Mouse (Mus musculus): ENCODE measurements at regions not wholly inside any gene's neighbourhood (a gene's known extent, or its start where the extent isn't known, plus 50 kb on each side); places are given as distances from the start of the nearest gene placed in this dataset.

DNA sequence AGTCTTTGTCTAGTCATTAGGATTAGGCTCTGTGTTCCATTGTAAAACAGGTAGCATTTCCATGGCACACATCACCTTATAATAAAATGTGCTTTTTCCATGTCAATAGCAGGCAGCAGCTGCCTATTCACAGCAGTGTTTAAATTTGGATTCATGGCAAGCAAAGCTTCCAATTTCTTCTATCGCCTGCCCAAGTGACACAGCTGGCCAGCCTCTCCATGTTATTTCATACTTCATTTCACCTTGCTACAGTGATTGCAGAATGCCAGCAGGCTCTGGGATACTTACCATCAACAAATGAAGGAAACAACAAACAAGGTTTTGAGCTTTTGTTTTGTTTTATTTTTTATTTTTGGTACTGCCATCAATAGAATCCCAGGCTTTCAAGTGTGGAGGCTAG, 160.7 kb upstream of the Sphkap start:
- 84% methylated on average over 1 of the region's 1 CpGs for WGBS (ENCODE audit: insufficient replicate concordance)
- H3K4me2 ChIP-seq (ENCODE audit: low read depth, low read length): no peak overlapping the region
- no peaks in the 10 kb centered on the region for H3K9me3 ChIP-seq (ENCODE audit: low read length)
- DNase-seq (no peak), ATAC-seq (no peak)
- H3K27ac ChIP-seq (ENCODE audit: low read depth): no peak overlapping the region
- no peak overlapping the region for H3K4me3 ChIP-seq (ENCODE audit: low read depth, low read length)
- no peaks in the 10 kb centered on the region for H3K4me1 ChIP-seq (ENCODE audit: insufficient read depth)
- no peaks in the 10 kb centered on the region for H3K36me3 ChIP-seq (replicated peaks; ENCODE audit: insufficient read depth, low read length)
- no peak overlapping the region for H3K9ac ChIP-seq (replicated peaks)
- no peaks in the 10 kb centered on the region for H3K27me3 ChIP-seq (ENCODE audit: insufficient read depth, low read length)
- no peak for TF ChIP-seq EP300 (IDR thresholded peaks at IDR 0.05; ENCODE audit: low read depth)
- no peak for TF ChIP-seq CTCF (IDR thresholded peaks at IDR 0.05; ENCODE audit: low read depth)

DNA sequence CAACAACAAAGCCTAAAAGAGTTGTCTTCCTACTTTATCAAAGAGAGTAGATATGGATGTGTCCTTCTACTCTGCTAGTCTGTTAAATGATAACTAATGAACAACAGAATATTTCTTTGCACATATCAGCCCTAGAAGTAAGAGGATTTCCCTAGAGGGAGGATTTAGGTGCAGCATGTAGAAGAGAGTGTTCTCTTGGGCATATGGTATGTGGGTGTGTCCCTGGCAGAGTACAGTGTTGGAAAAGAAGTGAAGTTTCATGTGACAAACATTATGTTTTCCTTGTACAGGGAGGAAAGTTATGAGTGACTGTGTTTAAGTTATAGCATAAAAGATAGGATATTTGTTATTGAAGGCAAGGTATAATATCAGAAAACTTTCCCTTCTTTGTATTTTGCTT, 143.6 kb upstream of the Sphkap start:
- no peaks in the 10 kb centered on the region for H3K4me1 ChIP-seq (ENCODE audit: insufficient read depth)
- H3K4me3 ChIP-seq (ENCODE audit: low read depth, low read length): no peak overlapping the region
- no peak overlapping the region for H3K9ac ChIP-seq (replicated peaks)
- DNase-seq: no peak
- ATAC-seq: no peak
- H3K9me3 ChIP-seq (ENCODE audit: low read length): no peaks in the 10 kb centered on the region
- H3K36me3 ChIP-seq (replicated peaks; ENCODE audit: insufficient read depth, low read length): no peaks in the 10 kb centered on the region
- TF ChIP-seq CTCF (IDR thresholded peaks at IDR 0.05; ENCODE audit: low read depth): no peak
- TF ChIP-seq EP300 (IDR thresholded peaks at IDR 0.05; ENCODE audit: low read depth): no peak
- H3K27me3 ChIP-seq (ENCODE audit: insufficient read depth, low read length): no peaks in the 10 kb centered on the region
- no peak overlapping the region for H3K27ac ChIP-seq (ENCODE audit: low read depth)
- no peak overlapping the region for H3K4me2 ChIP-seq (ENCODE audit: low read depth, low read length)

GRCm38 (mm10) chr1:83535461-83535860, 127.5 kb upstream of the Sphkap start:
- Histone ChIP-seq H3K36me3 (replicated peaks; ENCODE audit: insufficient read depth, low read length) (no peaks in the 10 kb centered on the region), H3K4me2 (ENCODE audit: low read depth, low read length) (no peak overlapping the region), H3K27ac (ENCODE audit: low read depth) (no peak overlapping the region), H3K9me3 (ENCODE audit: low read length) (no peaks in the 10 kb centered on the region), H3K9ac (replicated peaks) (no peak overlapping the region), H3K4me1 (ENCODE audit: insufficient read depth) (no peaks in the 10 kb centered on the region), H3K4me3 (ENCODE audit: low read depth, low read length) (no peak overlapping the region), H3K27me3 (ENCODE audit: insufficient read depth, low read length) (no peaks in the 10 kb centered on the region)
- ATAC-seq (no peak), DNase-seq (no peak)
- TF ChIP-seq EP300 (IDR thresholded peaks at IDR 0.05; ENCODE audit: low read depth) (no peak), CTCF (IDR thresholded peaks at IDR 0.05; ENCODE audit: low read depth) (no peak)

- H3K4me2 ChIP-seq (ENCODE audit: low read depth, low read length): no peak overlapping the region
- H3K36me3 ChIP-seq (replicated peaks; ENCODE audit: insufficient read depth, low read length): no peaks in the 10 kb centered on the region
- H3K9ac ChIP-seq (replicated peaks): no peak overlapping the region
- H3K4me3 ChIP-seq (ENCODE audit: low read depth, low read length): no peak overlapping the region
- H3K27ac ChIP-seq (ENCODE audit: low read depth): no peak overlapping the region
- TF ChIP-seq EP300 (IDR thresholded peaks at IDR 0.05; ENCODE audit: low read depth): no peak
- no peak for TF ChIP-seq CTCF (IDR thresholded peaks at IDR 0.05; ENCODE audit: low read depth)
- DNase-seq (no peak), ATAC-seq (no peak)
- 38% methylated on average over 1 of the region's 1 CpGs for whole genome bisulfite sequencing (ENCODE audit: insufficient replicate concordance)
- H3K4me1 ChIP-seq (ENCODE audit: insufficient read depth): no peaks in the 10 kb centered on the region
- H3K9me3 ChIP-seq (ENCODE audit: low read length): no peaks in the 10 kb centered on the region; the same call in 1 of the 2 replicates
- no peaks in the 10 kb centered on the region for H3K27me3 ChIP-seq (ENCODE audit: insufficient read depth, low read length)
Measured at GRCm38 (mm10) chr1:83527803-83528202, 119.8 kb upstream of the Sphkap start.

GRCm38 (mm10) chr1:83509356-83509755, 101.4 kb upstream of the Sphkap start:
- no peak for TF ChIP-seq EP300 (IDR thresholded peaks at IDR 0.05; ENCODE audit: low read depth)
- TF ChIP-seq CTCF (IDR thresholded peaks at IDR 0.05; ENCODE audit: low read depth): no peak
- H3K27ac ChIP-seq (ENCODE audit: low read depth): no peak overlapping the region
- ATAC-seq (no peak), DNase-seq (no peak)
- H3K4me1 ChIP-seq (ENCODE audit: insufficient read depth): no peaks in the 10 kb centered on the region
- H3K27me3 ChIP-seq (ENCODE audit: insufficient read depth, low read length): no peaks in the 10 kb centered on the region
- H3K9me3 ChIP-seq (ENCODE audit: low read length): no peaks in the 10 kb centered on the region; the same call in 1 of the 2 replicates
- 72% methylated on average over 5 of the region's 5 CpGs for WGBS (ENCODE audit: insufficient replicate concordance)
- H3K4me2 ChIP-seq (ENCODE audit: low read depth, low read length): no peak overlapping the region
- H3K36me3 ChIP-seq (replicated peaks; ENCODE audit: insufficient read depth, low read length): no peaks in the 10 kb centered on the region
- H3K4me3 ChIP-seq (ENCODE audit: low read depth, low read length): no peak overlapping the region
- H3K9ac ChIP-seq (replicated peaks): no peak overlapping the region

GRCm38 (mm10) chr1:83505386-83505785, 97.4 kb upstream of the Sphkap start:
- no peaks in the 10 kb centered on the region; the same call in 1 of the 2 replicates for H3K9me3 ChIP-seq (ENCODE audit: low read length)
- ATAC-seq (no peak), DNase-seq (no peak)
- no peak for TF ChIP-seq EP300 (IDR thresholded peaks at IDR 0.05; ENCODE audit: low read depth)
- no peak for TF ChIP-seq CTCF (IDR thresholded peaks at IDR 0.05; ENCODE audit: low read depth)
- no peak overlapping the region for H3K27ac ChIP-seq (ENCODE audit: low read depth)
- H3K4me1 ChIP-seq (ENCODE audit: insufficient read depth): no peaks in the 10 kb centered on the region
- no peak overlapping the region for H3K9ac ChIP-seq (replicated peaks)
- no peak overlapping the region for H3K4me2 ChIP-seq (ENCODE audit: low read depth, low read length)
- no peaks in the 10 kb centered on the region for H3K36me3 ChIP-seq (replicated peaks; ENCODE audit: insufficient read depth, low read length)
- H3K4me3 ChIP-seq (ENCODE audit: low read depth, low read length): no peak overlapping the region
- 72% methylated on average over 2 of the region's 2 CpGs for WGBS (ENCODE audit: insufficient replicate concordance)
- H3K27me3 ChIP-seq (ENCODE audit: insufficient read depth, low read length): no peaks in the 10 kb centered on the region

- Histone ChIP-seq H3K9ac (replicated peaks) (no peak overlapping the region), H3K27ac (ENCODE audit: low read depth) (no peak overlapping the region), H3K4me2 (ENCODE audit: low read depth, low read length) (no peak overlapping the region), H3K4me3 (ENCODE audit: low read depth, low read length) (no peak overlapping the region), H3K4me1 (ENCODE audit: insufficient read depth) (no peaks in the 10 kb centered on the region), H3K9me3 (ENCODE audit: low read length) (no peaks in the 10 kb centered on the region), H3K36me3 (replicated peaks; ENCODE audit: insufficient read depth, low read length) (no peaks in the 10 kb centered on the region), H3K27me3 (ENCODE audit: insufficient read depth, low read length) (no peaks in the 10 kb centered on the region)
- ATAC-seq: no peak
- TF ChIP-seq EP300 (IDR thresholded peaks at IDR 0.05; ENCODE audit: low read depth) (no peak), CTCF (IDR thresholded peaks at IDR 0.05; ENCODE audit: low read depth) (no peak)
- 79% methylated on average over 2 of the region's 2 CpGs for WGBS (ENCODE audit: insufficient replicate concordance)
- DNase-seq: no peak
Measured at GRCm38 (mm10) chr1:83496888-83497287, 88.9 kb upstream of the Sphkap start.

Measured in liver, postnatal 0 days (tissue).